Mouse (Mus musculus) cerebellum, adult 9-11 months (tissue): Measurements from ENCODE around the gene Fkbp5.
"Not testable (repeated sequence)": the region's sequence is repeated elsewhere in the genome, so short reads cannot be mapped to it uniquely, and the experiment has no call there.

ENCODE experiments used
- DNase-seq: peaks from one replicate; pipeline ENCODE4 v3.0.0; 2022

Gene Fkbp5

DNA sequence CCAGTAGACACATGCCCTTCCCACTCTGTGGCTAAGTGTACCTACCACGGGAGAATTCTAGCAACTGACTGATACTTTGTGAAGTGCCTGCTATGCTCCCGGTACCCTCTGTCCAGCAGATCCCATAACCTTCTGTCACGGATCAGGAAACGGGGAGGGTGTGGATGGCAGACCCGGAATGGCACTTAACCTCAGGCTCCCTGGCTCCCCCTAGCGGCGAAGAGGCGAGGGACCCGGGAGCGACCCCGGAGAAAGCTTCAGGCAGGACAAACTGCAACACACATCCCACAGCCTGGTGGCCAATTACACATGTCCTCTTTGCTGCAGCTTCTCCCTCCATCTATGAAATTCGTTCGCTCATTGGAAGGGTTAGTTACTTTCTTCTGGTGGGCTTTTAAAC lies 148.9 kb downstream of the Fkbp5 start:
- peak; percentile 17 for DNase-seq

DNA sequence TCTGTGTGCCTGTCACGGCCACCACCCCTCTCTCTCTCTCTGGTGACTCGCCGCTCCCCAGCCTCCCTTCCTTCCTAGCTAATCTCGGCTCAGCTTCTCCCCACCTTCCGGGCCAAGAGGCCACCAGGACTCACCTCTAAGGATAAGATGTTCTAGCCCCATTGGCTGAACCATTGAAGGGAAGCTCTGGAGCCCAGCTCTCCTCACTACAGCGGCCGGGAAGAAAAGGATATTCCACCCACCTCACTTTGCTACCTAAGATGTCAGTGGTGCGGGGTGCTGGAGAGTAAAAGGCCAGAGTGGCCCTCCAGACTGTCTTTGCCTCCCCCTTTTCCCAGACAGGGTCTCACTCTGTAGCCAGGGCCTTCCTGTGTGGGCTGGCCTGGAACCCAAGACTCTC lies 152.2 kb downstream of the Fkbp5 start, which contains the start of gene Tulp1:
TSS of gene Tulp1 (minus strand) at position 101 of the 400 bp plus-strand sequence.
- DNase-seq, result no peak

DNA sequence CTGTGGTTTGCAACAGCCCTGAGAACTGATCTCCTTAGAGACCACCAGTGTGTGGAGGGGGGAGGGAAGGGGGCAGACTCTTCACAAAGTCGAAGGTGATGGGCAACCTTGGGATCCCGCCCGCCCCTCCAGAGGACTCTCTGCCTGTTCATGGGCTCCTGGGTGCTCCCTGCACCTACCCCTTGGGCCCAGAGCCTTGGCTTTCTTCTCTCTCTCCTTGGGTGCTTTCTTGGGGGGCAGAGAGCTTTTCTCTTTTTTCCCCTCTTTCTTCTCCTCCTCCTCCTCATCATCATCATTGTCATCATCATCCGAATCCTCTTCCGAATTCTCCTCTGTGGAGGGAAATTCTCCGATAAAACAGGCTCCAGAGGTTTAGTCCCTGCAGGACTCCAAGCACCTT lies 153.8 kb downstream of the Fkbp5 start:
- no peak for DNase-seq

DNA sequence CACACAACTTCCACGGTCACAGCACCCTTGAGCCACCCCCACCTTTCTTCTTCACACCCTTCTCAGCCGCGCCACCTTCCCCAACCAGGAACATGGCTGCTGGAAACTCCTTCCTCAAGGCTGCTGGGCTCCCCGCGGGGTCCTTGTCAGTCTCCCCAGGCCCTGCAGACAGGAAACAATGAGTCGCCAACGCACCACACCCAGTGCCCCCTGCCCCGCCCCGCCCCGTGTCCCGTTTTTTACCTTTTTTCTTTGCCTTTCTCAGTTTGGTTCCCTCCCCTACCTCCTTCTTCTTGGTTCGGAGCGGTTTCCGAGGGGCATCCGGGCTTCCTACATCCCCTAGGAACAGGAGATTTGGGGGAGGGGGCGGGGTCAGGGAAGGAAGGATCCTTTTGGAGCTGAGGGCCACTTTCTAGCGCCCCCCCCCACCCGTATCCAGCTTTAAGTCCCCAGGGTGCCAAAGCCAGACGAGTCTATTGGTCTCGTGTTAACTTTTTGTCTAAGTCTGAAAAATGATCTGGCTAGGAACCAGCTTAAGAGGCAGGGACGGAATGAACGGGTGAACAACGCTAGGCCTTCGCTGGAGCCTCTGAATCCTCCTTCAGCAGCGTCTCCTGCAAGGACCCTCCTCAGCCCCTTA lies 154.6 kb downstream of the Fkbp5 start:
- no peak for DNase-seq

DNA sequence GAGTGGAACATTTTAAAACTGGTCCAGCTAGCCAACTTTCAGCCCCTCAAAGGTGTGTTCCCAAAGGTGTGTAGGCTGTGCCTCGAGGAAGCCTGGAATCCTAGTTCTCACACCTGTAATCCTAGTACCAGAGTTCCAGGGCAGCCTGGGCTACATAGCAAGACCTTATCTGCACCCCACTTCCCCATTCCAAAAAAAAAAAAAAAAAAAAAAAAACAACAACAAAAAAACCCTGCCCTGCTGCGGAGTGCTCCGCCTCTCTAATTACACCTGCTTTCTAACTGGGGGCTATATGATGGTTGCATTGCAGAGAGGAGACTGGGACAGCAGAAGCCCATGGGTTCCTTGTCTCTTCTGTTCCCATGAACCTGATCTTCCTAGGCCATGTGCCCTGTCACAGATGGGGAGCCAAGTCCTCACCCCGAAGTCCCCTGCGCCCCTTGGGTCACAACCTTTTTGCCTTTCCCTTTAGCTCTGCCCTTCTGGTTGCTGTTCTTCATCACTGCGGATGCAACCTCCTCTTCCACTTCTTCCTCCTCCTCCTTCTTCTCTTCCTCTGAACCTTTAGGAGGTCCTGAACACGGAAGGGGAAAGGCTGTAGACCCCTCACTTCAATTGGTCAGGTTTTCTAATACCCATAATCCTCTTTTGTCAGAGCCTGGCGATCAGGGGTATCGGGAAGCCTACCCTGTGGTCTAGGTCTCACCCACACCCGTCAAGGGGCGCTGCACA lies 155.2 kb downstream of the Fkbp5 start:
- no peak for DNase-seq

DNA sequence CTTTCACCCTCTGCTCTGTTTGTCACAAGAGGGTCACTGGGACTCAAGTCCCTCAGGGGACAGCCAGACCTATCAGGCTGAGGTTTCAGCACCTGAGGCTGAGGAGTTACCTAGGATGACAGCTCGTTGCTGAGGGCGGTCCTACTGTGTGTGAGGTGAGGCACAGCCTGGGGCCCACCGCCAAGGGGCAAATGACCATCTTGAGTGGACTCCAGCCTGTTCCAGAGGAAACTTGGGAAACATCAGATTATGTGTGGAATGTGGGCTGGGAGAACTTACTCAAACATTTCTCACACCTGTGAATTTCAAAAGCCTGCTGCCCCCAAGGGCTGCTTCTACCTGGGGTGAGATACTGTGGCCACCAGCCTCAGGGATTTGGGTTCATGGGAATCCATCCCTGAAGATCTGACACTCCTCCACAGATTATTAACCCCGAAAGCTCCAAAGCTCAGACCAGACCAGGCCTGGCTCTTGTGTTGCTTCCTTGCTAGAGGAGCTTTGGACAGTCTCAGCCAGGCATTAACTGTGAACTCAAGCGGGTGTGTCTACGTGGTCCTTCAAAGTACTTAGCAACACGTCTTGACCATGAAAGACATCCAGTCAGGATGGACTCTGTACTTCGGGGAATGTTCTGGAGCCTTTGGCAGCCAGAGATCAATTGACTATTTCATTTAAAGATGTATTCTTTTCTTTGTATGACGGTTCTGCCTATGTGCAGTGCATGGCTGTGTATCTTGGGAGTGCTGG lies 156.6 kb downstream of the Fkbp5 start:
- no peak for DNase-seq

DNA sequence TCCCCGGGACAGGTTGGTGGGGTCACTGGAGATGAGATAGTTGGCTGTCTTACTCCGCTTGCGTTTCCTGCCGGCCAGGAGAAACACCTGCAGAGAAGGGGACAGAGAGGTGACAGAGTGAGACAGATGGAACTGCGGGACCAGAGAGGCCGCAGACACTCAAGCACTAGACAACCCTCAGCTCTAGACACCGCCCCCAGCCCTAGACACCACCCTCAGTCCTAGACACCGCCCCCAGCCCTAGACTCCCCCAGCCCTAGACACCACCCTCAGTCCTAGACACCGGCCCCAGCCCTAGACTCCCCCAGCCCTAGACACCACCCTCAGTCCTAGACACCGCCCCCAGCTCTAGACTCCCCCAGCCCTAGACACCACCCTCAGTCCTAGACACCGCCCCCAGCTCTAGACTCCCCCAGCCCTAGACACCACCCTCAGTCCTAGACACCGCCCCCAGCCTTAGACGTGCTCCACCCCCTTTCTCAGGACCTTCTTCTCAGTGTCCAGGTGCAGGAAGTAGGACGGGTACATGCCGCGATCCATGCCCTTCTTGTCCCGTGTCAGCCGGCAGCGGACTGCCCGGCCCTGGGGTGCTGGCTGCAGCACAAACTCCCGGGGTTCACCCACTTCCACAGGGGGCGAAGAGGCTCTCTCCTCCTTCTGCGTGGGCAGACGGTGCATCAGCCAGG lies 158.6 kb downstream of the Fkbp5 start:
- not testable (repeated sequence) for DNase-seq

DNA sequence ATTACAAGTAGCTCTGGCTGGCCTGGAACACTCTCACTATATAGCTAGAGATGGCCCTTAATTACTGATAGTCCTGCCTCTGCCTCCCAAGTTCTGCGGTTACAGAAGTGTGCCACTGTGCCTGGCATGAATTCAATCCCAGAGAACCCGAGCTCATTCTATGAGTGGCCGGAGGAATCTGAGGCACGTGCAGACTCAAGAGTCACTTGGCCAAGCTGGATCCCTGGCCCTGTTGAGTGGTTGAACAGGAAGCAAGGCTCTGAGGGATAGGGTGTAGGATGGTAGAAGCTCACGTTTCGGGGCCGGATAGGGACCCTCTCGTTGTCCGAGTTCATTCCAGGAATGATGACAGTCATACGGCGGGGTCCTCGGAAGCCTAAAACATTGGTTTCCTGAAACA lies 161.5 kb downstream of the Fkbp5 start:
- DNase-seq, result no peak

DNA sequence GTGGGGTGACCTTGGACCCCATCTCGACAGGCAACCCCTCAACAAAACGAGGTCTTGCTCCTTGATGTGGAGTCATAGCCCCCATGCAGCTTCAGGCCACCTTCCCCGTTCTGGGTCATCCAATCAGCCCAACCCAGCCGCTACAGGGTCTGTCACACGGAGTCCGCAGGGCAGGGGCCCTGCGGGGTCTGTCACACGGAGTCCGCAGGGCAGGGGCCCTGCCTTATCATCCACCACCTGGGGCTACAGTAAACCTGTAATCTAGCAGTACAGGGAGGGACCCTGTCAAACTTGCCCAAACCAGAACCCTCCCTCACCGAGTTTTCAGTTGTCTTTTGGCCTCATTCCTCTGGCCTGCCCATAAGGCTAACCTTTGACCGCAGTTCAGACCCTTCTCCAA lies 165.3 kb downstream of the Fkbp5 start:
- DNase-seq, result no peak

DNA sequence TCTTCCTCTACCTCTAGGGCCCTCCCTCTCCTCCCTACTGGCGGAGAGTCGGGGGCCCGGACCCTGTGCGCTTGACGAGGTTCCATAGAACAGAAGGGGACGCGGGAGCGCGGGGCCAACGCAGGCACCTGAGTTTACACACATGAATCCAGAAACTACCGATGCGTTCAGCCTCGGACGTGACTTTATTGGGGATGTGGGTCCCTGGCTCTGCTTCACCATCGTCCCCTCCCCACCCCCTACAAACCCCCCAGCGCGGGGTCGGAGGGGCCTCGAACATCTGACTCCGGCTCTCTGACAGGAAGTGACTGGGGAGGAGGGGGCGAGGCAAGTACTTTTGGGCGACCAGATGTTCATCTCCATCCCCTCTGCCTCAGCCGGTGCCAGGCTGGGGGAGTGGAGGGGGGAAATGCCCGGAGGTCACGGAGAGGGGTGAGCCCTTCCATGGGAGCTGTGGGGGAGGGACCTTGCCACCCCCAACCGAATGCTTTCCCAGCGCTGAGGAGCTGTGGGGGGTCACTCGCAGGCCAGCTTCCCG lies 165.9 kb downstream of the Fkbp5 start:
- no peak for DNase-seq

DNA sequence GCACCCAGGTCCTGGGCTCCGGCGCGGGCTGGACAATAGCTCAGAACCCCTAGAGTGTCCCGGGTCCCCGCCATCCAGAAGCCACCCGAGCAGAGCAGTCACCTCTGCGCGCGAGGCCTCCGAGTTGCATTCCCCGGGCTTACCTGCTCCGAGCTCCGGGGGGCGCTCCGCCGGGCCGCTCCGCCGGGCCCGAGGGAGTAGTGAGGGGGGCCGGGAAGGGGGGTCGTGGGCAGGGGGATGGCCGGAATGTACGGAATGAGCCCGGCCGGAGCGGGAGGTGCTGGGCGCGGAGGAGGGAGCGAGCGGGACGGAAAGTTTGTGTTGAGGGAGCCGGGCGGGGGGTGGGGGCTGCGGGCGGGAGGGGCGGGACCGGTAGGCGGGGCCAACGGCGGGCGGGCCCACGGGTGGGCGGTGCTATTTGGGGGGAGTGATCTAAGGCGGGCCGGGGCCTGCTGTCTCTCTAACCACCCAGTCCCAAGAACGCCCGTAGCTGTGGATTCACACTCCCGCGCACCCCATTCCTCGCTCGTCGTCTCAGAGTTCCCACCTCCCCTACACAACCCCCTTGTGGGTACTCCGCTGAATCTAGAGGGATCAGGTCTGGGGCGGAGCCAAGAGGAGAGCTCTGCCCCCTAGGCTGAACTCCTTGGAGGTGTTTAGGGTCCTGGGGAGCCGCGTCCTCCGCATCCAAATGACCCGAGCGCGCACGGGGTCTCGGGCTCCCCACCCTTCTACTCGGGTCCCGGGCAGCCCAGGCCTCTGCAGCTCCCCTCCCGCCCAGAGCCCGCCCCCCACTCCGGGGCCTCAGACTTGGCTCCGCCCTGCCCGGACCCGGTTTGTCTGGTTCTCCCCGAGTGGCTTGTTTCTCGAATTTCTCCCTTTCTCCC lies 166.6 kb downstream of the Fkbp5 start, which contains the start of gene Tead3:
TSS of gene Tead3 (minus strand) at position 352 of the 887 bp plus-strand sequence.
- DNase-seq, result no peak

DNA sequence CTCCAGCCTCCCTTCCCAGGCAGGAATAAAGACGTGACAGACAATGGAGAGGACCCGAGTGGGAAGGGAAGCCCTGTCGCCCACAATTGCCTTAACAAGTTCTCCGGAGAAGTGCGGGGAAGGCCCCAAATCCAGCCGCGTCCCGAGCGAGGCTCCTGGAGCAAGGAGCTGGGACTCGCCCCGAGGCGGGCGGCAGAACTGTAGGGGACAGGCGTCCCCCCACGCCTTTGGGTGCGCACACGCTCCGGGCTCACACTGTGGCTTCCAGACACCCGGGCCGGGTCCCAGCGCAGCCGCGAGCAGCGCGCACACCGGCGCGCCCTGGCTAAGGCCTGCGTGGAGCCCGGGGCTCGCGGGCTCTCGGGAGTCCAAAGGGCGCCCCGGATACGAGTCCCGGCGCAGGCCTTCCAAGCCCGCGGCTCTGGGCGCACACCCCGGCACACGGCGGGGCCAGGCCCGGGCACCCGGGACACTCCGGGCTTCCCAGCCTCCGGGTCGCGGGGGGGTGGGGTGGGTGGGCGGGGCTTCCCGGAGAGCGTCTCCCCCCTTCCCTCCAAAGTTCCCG lies 167.3 kb downstream of the Fkbp5 start:
- DNase-seq, result no peak

DNA sequence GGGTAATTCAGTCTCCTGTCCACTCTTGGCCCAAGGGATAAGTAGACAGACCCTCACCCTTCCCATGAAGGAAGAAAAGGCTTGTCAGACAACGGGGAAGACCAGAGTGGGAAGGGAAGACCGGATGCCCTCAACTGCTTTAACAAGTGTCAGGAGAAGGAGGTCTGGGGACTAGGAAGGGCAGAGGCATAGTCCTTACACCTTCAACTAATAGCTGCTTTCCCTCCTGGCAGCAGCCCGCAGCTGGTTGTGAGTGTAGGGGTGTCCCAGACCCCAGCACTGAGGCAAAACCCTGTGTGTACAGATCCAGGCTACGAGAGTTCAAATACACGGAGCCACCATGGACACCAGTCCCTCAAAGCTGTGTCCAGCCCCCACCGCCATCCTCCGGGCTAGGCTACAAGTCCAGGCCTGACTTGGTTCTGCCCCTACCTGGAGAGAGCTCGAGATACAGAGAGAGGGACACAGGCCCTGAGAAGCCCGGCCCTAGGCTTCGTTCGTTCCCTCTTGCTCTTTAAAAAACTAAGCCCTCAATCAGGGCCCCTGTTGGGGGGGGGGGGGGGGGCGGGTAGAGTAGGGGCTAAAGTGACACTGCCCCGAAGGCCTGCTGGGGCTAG lies 168.0 kb downstream of the Fkbp5 start:
- DNase-seq, result no peak
